Mouse (Mus musculus) liver, embryonic 11.5 days (tissue): ENCODE measurements around the gene Bbs1. TPM values are rescaled to one million over a fixed set of nuclear protein-coding genes. Genes with fewer than 3 reads are reported as not detected.
"Not testable (repeated sequence)": the region's sequence is repeated elsewhere in the genome, so short reads cannot be mapped to it uniquely, and the experiment has no call there.

Source experiments
- ATAC-seq: fragments of 200-750 bp; cut with Nextera tagmentation; replicated peaks from 2 replicates; pipeline ENCODE4 v1.8.0; 2017; ENCODE audit warnings: moderate number of reproducible peaks, mild to moderate bottlenecking, moderate TSS enrichment, moderate library complexity; ENCODE audit not compliant: low FRiP score
- DNase-seq: peaks from one replicate; pipeline ENCODE4 v3.0.0-alpha.2; 2017; ENCODE audit warnings: low spot score
- H3K27ac ChIP-seq: fragments of 300-500 bp; sonication (generic); 2 replicates; pipeline ENCODE4 v1.5.1; 2014; ENCODE audit warnings: mild to moderate bottlenecking, low read depth, low read length, control low read depth
- H3K27me3 ChIP-seq: fragments of 300-500 bp; sonication (generic); replicated peaks from 2 replicates; pipeline ENCODE4 v1.6.1; 2014; ENCODE audit warnings: low read length, mixed read lengths; ENCODE audit not compliant: control insufficient read depth, insufficient read depth
- H3K36me3 ChIP-seq: fragments of 300-500 bp; sonication (generic); 2 replicates; pipeline ENCODE4 v1.6.1; 2014; ENCODE audit warnings: mild to moderate bottlenecking, low read length, moderate library complexity, mixed read lengths; ENCODE audit not compliant: control insufficient read depth, insufficient read depth
- H3K4me1 ChIP-seq: fragments of 300-500 bp; sonication (generic); replicated peaks from 2 replicates; pipeline ENCODE4 v1.6.1; 2014; ENCODE audit warnings: low read length, mixed read lengths; ENCODE audit not compliant: control insufficient read depth, insufficient read depth
- H3K4me2 ChIP-seq: fragments of 300-500 bp; sonication (generic); 2 replicates; pipeline ENCODE4 v1.6.1; 2014; ENCODE audit warnings: mild to moderate bottlenecking, control low read depth, moderate library complexity
- H3K4me3 ChIP-seq: fragments of 300-500 bp; sonication (generic); 2 replicates; pipeline ENCODE4 v1.5.1; 2014; ENCODE audit warnings: low read depth, low read length, control low read depth
- H3K9ac ChIP-seq: fragments of 300-500 bp; sonication (generic); 2 replicates; pipeline ENCODE4 v1.6.1; 2014; ENCODE audit warnings: low read depth, low read length, control low read depth
- H3K9me3 ChIP-seq: fragments of 300-500 bp; sonication (generic); 2 replicates; pipeline ENCODE4 v1.6.1; 2016; ENCODE audit warnings: low read length, inconsistent platforms, mixed read lengths; ENCODE audit not compliant: control insufficient read depth
- WGBS: fragments of 180-500 bp; shearing (Covaris S2); extraction: QIAGEN DNeasy Blood & Tissue Kit; methylation state at CpG from one replicate; pipeline ENCODE4 v1.1.7; 2014; 5-methylcytosine and 5-hydroxymethylcytosine counted together
- polyA plus RNA-seq: library from polyadenylated mRNA; unstranded; fragments of >200 nt; fragmentation: Nextera tagmentation; extraction: Ambion mirVana; gene quantifications from 2 replicates; pipeline ENCODE4 v1.2.1, GENCODE M21; 2014

The Bbs1 gene
- polyA plus RNA-seq, 1 experiment from 2014 or later, result 2.5 TPM

DNA sequence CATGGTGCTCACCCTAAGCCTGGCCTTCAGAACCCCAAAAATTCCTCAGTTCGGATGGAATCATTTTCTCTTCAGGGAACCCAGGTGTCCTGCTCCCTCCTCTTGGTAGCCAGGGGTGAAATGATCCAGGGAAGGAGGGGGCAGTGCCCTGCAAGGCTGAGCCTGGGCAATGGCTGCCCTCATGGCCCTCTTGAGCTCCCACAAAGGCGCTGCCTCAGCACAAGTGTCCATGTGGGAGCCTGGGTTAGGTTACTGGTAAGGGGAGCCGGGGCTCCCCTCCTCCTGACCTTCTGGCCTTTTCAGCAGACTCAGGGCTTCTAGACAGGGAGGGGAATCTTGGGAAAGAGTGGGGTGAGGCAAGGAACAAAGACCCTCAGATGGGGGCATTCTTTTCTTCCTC lies 29.7 kb downstream of the Bbs1 start:
- no peak for DNase-seq
- H3K27me3 ChIP-seq, result peaks cover 7% of the 10 kb centered on the region
- no peak overlapping the region for H3K9ac ChIP-seq
- no peaks in the 10 kb centered on the region for H3K9me3 ChIP-seq
- no peak overlapping the region for H3K27ac ChIP-seq
- H3K4me2 ChIP-seq, result no peak overlapping the region
- H3K4me1 ChIP-seq, result peaks cover 22% of the 10 kb centered on the region
- peaks cover 3% of the 10 kb centered on the region; the same call in 1 of the 2 replicates for H3K36me3 ChIP-seq
- WGBS, result 75% methylated on average over 3 of the region's 3 CpGs
- no peak overlapping the region for H3K4me3 ChIP-seq
- ATAC-seq, result no peak

DNA sequence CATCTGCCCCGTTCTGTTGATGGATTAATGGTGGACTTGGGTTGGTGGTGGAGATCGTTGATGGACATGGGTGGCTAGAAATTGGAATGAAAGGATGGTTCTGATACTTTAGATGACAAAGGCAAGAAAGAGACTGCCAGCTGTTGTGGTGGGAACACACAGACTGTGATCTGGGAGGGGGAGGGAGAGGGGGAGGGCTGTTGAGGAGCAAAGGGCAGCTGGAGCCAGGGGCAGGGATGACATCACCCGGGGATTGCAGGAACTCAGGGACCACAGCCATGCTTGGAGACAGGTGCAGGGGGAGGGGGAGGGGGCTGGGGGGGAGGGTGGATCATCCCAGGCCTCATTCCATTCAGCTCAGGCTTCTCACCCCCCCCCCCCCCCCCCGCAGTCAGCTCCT lies 30.2 kb downstream of the Bbs1 start:
- no peak for ATAC-seq

GRCm38 (mm10) chr19:4874613-4875012 lies 31.8 kb downstream of the Bbs1 start:
- H3K9ac ChIP-seq, DNase-seq, H3K36me3 ChIP-seq, ATAC-seq, H3K4me3 ChIP-seq, H3K9me3 ChIP-seq, H3K27me3 ChIP-seq, H3K27ac ChIP-seq, H3K4me2 ChIP-seq: not testable (repeated sequence)
- 67% methylated on average over 1 of the region's 1 CpGs for WGBS
- H3K4me1 ChIP-seq, result peaks cover 17% of the 10 kb centered on the region

More for the DNA sequence above, 30.2 kb downstream of the Bbs1 start:
- H3K27ac ChIP-seq, result no peak overlapping the region
- WGBS, result 49% methylated on average over 4 of the region's 4 CpGs
- no peak overlapping the region for H3K4me2 ChIP-seq
- no peaks in the 10 kb centered on the region for H3K9me3 ChIP-seq
- H3K4me1 ChIP-seq, result peaks cover 22% of the 10 kb centered on the region
- DNase-seq, result no peak
- peaks cover 7% of the 10 kb centered on the region for H3K27me3 ChIP-seq
- peaks cover 3% of the 10 kb centered on the region; the same call in 1 of the 2 replicates for H3K36me3 ChIP-seq
- no peak overlapping the region for H3K9ac ChIP-seq
- no peak overlapping the region for H3K4me3 ChIP-seq

DNA sequence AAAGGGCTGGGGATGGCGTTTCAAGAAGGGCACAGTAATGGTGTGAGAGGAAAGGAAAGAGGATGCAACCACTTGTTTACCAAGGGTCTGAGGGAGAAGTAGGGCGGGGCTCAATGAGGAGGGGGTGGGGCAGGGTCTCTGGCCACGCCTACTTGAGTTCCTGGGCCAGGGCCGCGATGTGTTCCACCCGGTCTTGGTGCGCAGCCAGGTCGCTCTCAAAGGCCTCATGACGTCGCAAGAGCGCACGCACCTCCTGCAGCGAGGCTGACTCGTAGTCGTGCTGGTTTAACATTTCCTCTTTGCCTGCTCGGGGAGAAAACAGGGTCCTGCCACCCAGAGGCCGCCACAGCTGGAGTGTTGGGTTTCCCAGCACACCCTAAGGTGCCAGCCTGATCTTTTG lies 41.3 kb downstream of the Bbs1 start:
- 3% methylated on average over 17 of the region's 17 CpGs for WGBS
- Histone ChIP-seq H3K9me3 (no peaks in the 10 kb centered on the region), H3K4me2 (peak overlapping the region; percentile 41; the same call in 1 of the 2 replicates), H3K27ac (no peak overlapping the region), H3K4me1 (0 out of 2 replicates have a peak, but pooled peaks cover 4% of the 10 kb centered on the region), H3K4me3 (no peak overlapping the region), H3K36me3 (no peaks in the 10 kb centered on the region), H3K9ac (no peak overlapping the region), H3K27me3 (peaks cover 41% of the 10 kb centered on the region)
- ATAC-seq, result 0 out of 2 replicates have a peak, but pooled peaks have one; percentile 15
- DNase-seq, result no peak

DNA sequence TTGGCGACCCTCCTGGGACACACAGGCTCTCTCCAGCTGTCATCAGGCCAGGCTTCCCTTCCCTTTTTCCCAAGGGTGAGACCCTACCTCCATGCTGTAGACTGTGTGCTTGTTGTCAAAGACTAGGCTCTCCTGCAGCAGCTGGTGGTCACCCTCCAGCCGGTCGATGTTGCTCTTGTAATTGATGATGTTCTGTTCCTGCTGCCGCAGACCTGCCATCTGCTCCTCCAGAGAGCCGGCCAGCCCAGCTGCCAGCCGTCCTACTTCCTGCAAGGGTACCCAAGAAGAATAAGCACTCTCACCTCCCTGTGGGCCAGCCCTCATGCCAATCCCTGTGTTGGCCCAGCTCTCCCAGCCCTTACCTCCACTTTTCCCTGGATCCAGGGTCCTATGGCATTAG lies 43.4 kb downstream of the Bbs1 start:
- Histone ChIP-seq H3K9me3 (no peaks in the 10 kb centered on the region), H3K27ac (no peak overlapping the region), H3K36me3 (no peaks in the 10 kb centered on the region), H3K27me3 (peaks cover 37% of the 10 kb centered on the region), H3K4me1 (peaks cover 18% of the 10 kb centered on the region), H3K9ac (no peak overlapping the region), H3K4me2 (no peak overlapping the region), H3K4me3 (no peak overlapping the region)
- WGBS, result 79% methylated on average over 6 of the region's 6 CpGs
- ATAC-seq, result no peak
- DNase-seq, result no peak

DNA sequence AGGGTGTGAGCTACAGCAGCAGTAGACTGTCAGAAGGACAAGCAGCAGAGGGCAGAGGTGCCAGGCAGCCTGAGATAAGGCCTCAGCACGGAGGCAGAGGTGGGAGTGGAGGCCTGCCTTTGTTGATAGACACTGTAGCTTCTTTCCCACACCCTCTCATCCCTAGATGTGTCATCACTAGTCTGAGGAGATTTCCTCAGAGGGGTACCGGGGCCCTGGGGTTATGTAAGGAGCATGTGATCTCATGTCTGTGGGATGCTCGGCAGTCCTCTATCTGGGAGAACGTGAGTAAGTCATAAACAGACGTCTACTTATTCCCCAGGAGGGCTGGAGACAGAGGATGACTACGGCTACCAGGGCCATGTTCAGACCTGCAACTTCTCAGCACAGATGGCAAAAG lies 47.3 kb downstream of the Bbs1 start:
- DNase-seq, result no peak
- peak overlapping the region; percentile 31 for H3K4me2 ChIP-seq
- 42% methylated on average over 6 of the region's 6 CpGs for WGBS

DNA sequence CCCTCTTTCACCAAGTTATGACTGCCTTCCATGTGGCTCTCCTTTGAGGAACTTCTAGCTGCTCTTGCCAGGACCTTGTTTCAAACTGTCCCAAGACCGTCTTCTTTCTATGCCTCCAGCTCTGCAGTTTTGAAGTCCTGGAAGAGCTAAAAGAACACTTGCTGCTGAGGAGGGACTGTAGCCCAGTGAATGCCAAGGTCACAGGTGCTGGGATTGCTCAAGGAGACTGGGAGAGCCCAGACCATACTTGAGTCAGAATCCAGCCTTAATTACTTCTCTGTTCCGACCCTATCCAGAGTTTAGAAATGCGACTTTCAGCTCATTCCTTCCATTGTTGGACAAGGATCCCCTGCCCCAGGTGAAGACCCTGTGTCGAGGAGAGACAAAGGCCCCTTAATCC lies 50.5 kb downstream of the Bbs1 start:
- 63% methylated on average over 4 of the region's 4 CpGs for WGBS
- Histone ChIP-seq H3K9me3 (no peaks in the 10 kb centered on the region), H3K9ac (no peak overlapping the region), H3K27me3 (peaks cover 23% of the 10 kb centered on the region), H3K4me3 (peak overlapping the region; percentile 67; the same call in 1 of the 2 replicates), H3K27ac (no peak overlapping the region), H3K4me2 (peak overlapping the region; percentile 98), H3K4me1 (peaks cover 22% of the 10 kb centered on the region), H3K36me3 (no peaks in the 10 kb centered on the region)
- ATAC-seq (no peak), DNase-seq (no peak)

More for the DNA sequence above, 47.3 kb downstream of the Bbs1 start:
- H3K36me3 ChIP-seq, result no peaks in the 10 kb centered on the region
- H3K27ac ChIP-seq, result peak overlapping the region; percentile 32; the same call in 1 of the 2 replicates
- H3K9ac ChIP-seq, result no peak overlapping the region
- H3K4me1 ChIP-seq, result peaks cover 22% of the 10 kb centered on the region
- peaks cover 29% of the 10 kb centered on the region for H3K27me3 ChIP-seq
- H3K9me3 ChIP-seq, result no peaks in the 10 kb centered on the region
- ATAC-seq, result peak; percentile 98
- H3K4me3 ChIP-seq, result no peak overlapping the region

DNA sequence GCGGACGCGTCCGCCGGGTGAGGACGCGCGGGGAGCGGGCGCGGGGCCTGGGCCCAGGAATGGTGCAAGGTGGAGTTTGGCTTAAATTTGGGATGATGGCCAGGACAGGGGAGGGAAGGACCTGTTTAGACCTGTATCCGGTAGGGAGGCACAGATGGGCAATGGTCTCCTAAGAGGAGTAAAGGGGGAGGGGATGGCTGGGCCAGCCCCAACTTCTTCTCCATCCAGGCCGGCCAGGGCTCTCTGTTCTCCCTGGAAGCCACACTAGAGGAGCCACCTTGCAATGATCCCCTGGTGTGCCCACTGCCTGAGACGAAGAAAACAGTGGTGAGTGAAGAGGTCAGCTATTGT lies 51.0 kb downstream of the Bbs1 start:
- Histone ChIP-seq H3K4me1 (peaks cover 22% of the 10 kb centered on the region), H3K27me3 (peaks cover 24% of the 10 kb centered on the region), H3K4me2 (peak overlapping the region; percentile 98), H3K27ac (no peak overlapping the region), H3K9me3 (no peaks in the 10 kb centered on the region), H3K4me3 (peak overlapping the region; percentile 67), H3K9ac (peak overlapping the region; percentile 64), H3K36me3 (no peaks in the 10 kb centered on the region)
- 8% methylated on average over 14 of the region's 14 CpGs for WGBS
- DNase-seq (no peak), ATAC-seq (no peak)
